Mouse (Mus musculus) spleen, adult 2 months (tissue): ENCODE measurements at regions not wholly inside any gene's neighbourhood (a gene's known extent, or its start where the extent isn't known, plus 50 kb on each side); places are given as distances from the start of the nearest gene placed in this dataset.

Experiments used
- CTCF ChIP-seq: fragments of 200-500 bp; IDR thresholded peaks from 2 replicates; pipeline ENCODE4 v1.5.1; 2011; ENCODE audit warnings: mild to moderate bottlenecking, inconsistent platforms; ENCODE audit not compliant: insufficient read depth, insufficient read length, insufficient replicate concordance; ENCODE audit errors: extremely low read depth
- POLR2A ChIP-seq: fragments of 200-500 bp; IDR thresholded peaks from 2 replicates; pipeline ENCODE4 v1.6.1; 2011; ENCODE audit warnings: low read depth, low read length, inconsistent platforms

GRCm38 (mm10) chr1:72018479-72019222 lies 193.5 kb downstream of the Mreg start:
- TF ChIP-seq POLR2A, result no peak
- no peak for TF ChIP-seq CTCF
